Mouse (Mus musculus) C2C12 (cell line): ENCODE data around the gene Ecm1.

Experiments
- CEBPB ChIP-seq: IDR thresholded peaks from one replicate; pipeline ENCODE4 v1.6.1; 2011; ENCODE audit warnings: low read depth, mild to moderate bottlenecking, control low read depth, moderate library complexity
- CTCF ChIP-seq: IDR thresholded peaks from one replicate; pipeline ENCODE4 v1.5.1; 2011; ENCODE audit not compliant: control insufficient read depth, insufficient read depth, insufficient read length
- MAX ChIP-seq: IDR thresholded peaks from one replicate; pipeline ENCODE4 v1.6.1; 2011; ENCODE audit warnings: mild to moderate bottlenecking, control low read depth
- MYOG ChIP-seq: IDR thresholded peaks from one replicate; pipeline ENCODE4 v1.6.1; 2011; ENCODE audit not compliant: control insufficient read depth, insufficient read length; ENCODE audit errors: extremely low read depth
- USF1 ChIP-seq: IDR thresholded peaks from one replicate; pipeline ENCODE4 v1.6.1; 2011; ENCODE audit warnings: low read depth, mild to moderate bottlenecking, control low read depth, moderate library complexity

DNA sequence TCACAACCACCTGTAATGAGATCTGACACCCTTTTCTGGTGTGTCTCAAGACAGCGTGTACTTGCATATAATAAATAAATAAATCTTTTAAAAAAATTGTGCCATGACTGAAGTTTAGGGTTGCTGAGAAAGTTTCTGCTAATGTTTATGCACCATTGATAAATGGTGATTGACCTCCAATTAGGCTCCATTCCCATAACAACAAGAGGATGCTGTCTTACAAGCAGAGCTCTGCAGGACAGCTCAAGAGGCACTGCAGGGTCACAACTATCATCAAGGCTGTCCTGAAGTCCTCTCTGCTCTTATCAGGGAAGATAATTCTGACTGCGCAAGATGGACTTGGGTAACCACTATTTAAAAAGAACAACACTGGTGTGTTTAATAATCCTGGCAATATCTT is 21.2 kb downstream of the Ecm1 start:
- no peak for TF ChIP-seq MAX
- no peak for TF ChIP-seq CTCF
- no peak for TF ChIP-seq MYOG
- TF ChIP-seq CEBPB, result no peak
- TF ChIP-seq USF1, result no peak
